Mouse (Mus musculus): ENCODE results near the gene Rccd1.

DNA sequence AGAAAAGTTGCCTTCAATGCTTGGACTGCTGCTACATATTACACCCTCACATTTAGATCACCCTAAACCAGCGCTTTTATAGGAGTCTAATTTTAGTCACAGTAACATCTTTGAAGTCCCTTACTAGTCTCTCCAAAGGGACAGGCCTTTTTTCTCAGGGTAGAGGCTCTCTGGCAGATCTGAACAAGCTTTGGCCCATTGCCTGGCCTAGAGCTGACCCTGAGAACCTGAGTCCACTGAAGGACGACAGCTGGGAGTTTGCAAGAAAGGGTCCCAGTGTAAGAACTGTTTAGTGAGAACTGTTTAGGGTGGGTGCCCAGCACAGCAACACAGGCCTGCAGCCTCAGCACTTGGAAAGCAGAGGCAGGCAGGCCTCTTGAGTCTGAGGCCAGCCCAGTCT lies 41.5 kb upstream of the Rccd1 start:
- no peak for TF ChIP-seq CTCF (IDR thresholded peaks at IDR 0.05; ENCODE audit: low read depth)
- TF ChIP-seq EP300 (IDR thresholded peaks at IDR 0.05; ENCODE audit: low read depth), result no peak

Measured in liver, postnatal 0 days (tissue).